Mouse (Mus musculus): ENCODE results near the gene Gm44502. TPM values are rescaled to one million over a fixed set of nuclear protein-coding genes. Genes with fewer than 3 reads are reported as not detected.

The Gm44502 gene
- total and polyA plus RNA-seq, 3 experiments = not detected

DNA sequence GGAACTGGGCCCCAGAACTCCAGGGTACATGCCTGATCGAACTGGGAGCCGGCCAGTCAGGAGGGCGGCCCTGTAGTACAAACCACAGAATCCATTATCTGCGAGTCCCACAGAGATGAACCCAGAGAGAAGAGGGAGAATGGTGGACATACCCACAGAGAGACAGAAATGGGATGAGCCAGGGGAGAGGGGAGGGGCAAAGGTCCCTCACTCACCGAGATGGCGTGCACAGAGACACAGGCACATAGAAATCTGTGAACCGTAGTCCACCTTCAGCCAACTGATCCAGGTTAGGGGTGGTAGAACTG lies 45.8 kb upstream of the Gm44502 start:
- Histone ChIP-seq H3K36me3 (ENCODE audit: control insufficient read depth in 1 of 2, insufficient read depth in 2 of 2, low read length in 2 of 2) (no peaks in the 10 kb centered on the region), H3K79me2 (ENCODE audit: control insufficient read depth, insufficient read depth, low read length, poor library complexity) (no peaks in the 10 kb centered on the region; the same call in 1 of the 2 replicates), H3K27me3 (ENCODE audit: control insufficient read depth in 1 of 2, insufficient read depth in 2 of 2, low read length in 2 of 2) (no peaks in the 10 kb centered on the region), H3K9ac (ENCODE audit: control insufficient read depth, low read depth, low read length, poor library complexity, severe bottlenecking) (peak overlapping the region; percentile 81), H3K4me3 (ENCODE audit: control insufficient read depth in 1 of 2, insufficient read depth in 1 of 2, low read depth in 2 of 2, low read length in 2 of 2) (peak overlapping the region; percentile 76), H3K9me3 (replicated peaks; ENCODE audit: insufficient read depth, low read length) (no peaks in the 10 kb centered on the region), H3K27ac (ENCODE audit: control insufficient read depth, low read depth, low read length) (no peak overlapping the region), H3K4me1 (ENCODE audit: control insufficient read depth in 1 of 2, insufficient read depth in 2 of 2, low read length in 2 of 2) (peaks cover 0 to 9% of the 10 kb centered on the region in 2 experiments; a peak in 2 of 4 replicates)
- no peak for TF ChIP-seq GATA1 (IDR thresholded peaks at IDR 0.05; ENCODE audit: low read depth, low read length)
- no peak for TF ChIP-seq MYB (IDR thresholded peaks at IDR 0.05; ENCODE audit: low read depth, low read length)
- no peak for TF ChIP-seq NRF1 (IDR thresholded peaks at IDR 0.05; ENCODE audit: insufficient read depth, low read depth, low read length, poor library complexity, severe bottlenecking)
- TF ChIP-seq ZNF384 (IDR thresholded peaks at IDR 0.05; ENCODE audit: low read depth, low read length) = no peak
- no peak for TF ChIP-seq EP300 (IDR thresholded peaks at IDR 0.05; ENCODE audit: low read depth in 1 of 2, low read length in 2 of 2)
- TF ChIP-seq MAZ (IDR thresholded peaks at IDR 0.05; ENCODE audit: low read depth, low read length) = no peak
- TF ChIP-seq CTCF (IDR thresholded peaks at IDR 0.05 in 2 of 3, conservative IDR thresholded peaks at IDR 0.05 in 1 of 3; ENCODE audit: control insufficient read depth in 1 of 3, insufficient read depth in 1 of 3, low read depth in 2 of 3, low read length in 3 of 3, poor library complexity in 1 of 3, severe bottlenecking in 1 of 3) = no peak
- no peak for TF ChIP-seq MAFK (IDR thresholded peaks at IDR 0.05; ENCODE audit: borderline replicate concordance, low read depth, low read length)
- no peak for TF ChIP-seq SIN3A (IDR thresholded peaks at IDR 0.05; ENCODE audit: low read length)
- DNase-seq (ENCODE audit: low read depth, low spot score) = peak; percentile 39

DNA sequence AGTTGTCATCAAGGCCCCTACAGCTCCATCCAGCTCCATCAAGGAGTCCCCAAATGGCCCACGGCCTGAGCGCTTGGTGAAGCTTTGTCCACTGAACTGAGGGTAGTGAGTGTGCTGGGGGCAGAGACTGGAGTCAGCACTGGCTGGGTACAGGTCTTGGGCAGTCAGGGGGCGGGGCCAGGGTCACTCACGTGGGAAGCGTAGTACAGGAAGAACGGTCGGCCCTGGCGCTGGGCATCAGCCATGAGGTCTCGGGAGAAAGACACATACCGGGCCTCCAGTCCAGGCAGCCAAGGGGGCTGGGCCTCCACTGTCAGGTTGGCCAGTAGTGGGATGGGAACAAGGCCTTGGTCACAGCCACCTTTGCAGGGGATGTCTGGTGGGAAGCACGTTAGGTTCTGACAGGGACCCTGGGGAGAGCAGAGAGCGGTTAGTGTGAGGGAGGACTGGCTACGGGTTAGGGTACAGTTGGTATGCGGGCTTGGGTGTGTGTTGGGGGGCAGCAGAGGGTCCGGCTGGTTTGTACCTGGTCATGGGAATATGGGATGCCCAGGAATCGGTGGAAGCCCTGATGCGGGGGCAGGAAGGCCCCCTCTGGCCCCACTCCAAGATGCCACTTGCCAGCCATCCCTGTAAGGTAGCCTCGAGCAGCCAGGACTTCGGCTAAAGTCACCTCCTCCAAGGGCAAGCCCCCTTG lies 45.2 kb upstream of the Gm44502 start:
- no peak for TF ChIP-seq TAL1 (IDR thresholded peaks at IDR 0.05; ENCODE audit: low read length)

DNA sequence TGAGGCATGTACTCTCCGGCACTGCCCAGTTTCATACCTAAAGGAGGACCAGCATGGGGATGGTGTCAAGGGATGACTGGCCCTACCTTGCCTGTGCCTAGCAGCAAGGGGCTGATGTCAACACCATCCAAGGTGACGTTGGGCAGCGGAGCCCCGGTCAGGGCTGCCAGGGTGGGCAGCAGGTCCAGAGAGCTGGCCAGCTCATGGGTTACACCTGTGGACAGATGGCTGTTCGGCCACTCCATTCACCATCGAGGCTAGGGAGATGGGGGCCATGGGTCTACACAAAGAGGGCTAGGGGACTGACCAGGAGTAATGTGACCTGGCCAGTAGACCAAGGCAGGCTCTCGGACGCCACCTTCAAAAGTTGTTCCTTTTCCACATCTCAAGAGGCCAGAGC lies 44.4 kb upstream of the Gm44502 start:
- DNase-seq (ENCODE audit: low read depth, low spot score) = no peak
- Histone ChIP-seq H3K27ac (ENCODE audit: control insufficient read depth, low read depth, low read length) (no peak overlapping the region), H3K9ac (ENCODE audit: control insufficient read depth, low read depth, low read length, poor library complexity, severe bottlenecking) (no peak overlapping the region), H3K4me1 (ENCODE audit: control insufficient read depth in 1 of 2, insufficient read depth in 2 of 2, low read length in 2 of 2) (peaks cover 0 to 9% of the 10 kb centered on the region in 2 experiments; a peak in 2 of 4 replicates), H3K27me3 (ENCODE audit: control insufficient read depth in 1 of 2, insufficient read depth in 2 of 2, low read length in 2 of 2) (no peaks in the 10 kb centered on the region), H3K4me3 (ENCODE audit: control insufficient read depth in 1 of 2, insufficient read depth in 1 of 2, low read depth in 2 of 2, low read length in 2 of 2) (no peak overlapping the region), H3K79me2 (ENCODE audit: control insufficient read depth, insufficient read depth, low read length, poor library complexity) (no peaks in the 10 kb centered on the region; the same call in 1 of the 2 replicates), H3K36me3 (ENCODE audit: control insufficient read depth in 1 of 2, insufficient read depth in 2 of 2, low read length in 2 of 2) (no peaks in the 10 kb centered on the region), H3K9me3 (replicated peaks; ENCODE audit: insufficient read depth, low read length) (no peaks in the 10 kb centered on the region)
- TF ChIP-seq CHD2 (IDR thresholded peaks at IDR 0.05; ENCODE audit: low read length) (no peak), NRF1 (IDR thresholded peaks at IDR 0.05; ENCODE audit: insufficient read depth, low read depth, low read length, poor library complexity, severe bottlenecking) (no peak), MAX (IDR thresholded peaks at IDR 0.05; ENCODE audit: low read length) (no peak), ELF1 (IDR thresholded peaks at IDR 0.05; ENCODE audit: low read depth, low read length) (no peak), E2F4 (IDR thresholded peaks at IDR 0.05; ENCODE audit: borderline replicate concordance, low read depth, low read length) (no peak), ZKSCAN1 (IDR thresholded peaks at IDR 0.05; ENCODE audit: low read depth, low read length) (no peak), MYC (IDR thresholded peaks at IDR 0.05; ENCODE audit: low read depth, low read length) (no peak), TCF12 (IDR thresholded peaks at IDR 0.05; ENCODE audit: low read depth, low read length) (no peak), CHD1 (IDR thresholded peaks at IDR 0.05; ENCODE audit: low read depth, low read length) (no peak), MXI1 (IDR thresholded peaks at IDR 0.05; ENCODE audit: low read depth, low read length) (no peak), EP300 (IDR thresholded peaks at IDR 0.05; ENCODE audit: low read depth in 1 of 2, low read length in 2 of 2) (no peak), RCOR1 (IDR thresholded peaks at IDR 0.05; ENCODE audit: low read depth, low read length) (no peak), RAD21 (IDR thresholded peaks at IDR 0.05; ENCODE audit: low read depth, low read length) (no peak), TAL1 (IDR thresholded peaks at IDR 0.05; ENCODE audit: low read length) (no peak)

More for the DNA sequence above, 45.2 kb upstream of the Gm44502 start:
- Histone ChIP-seq H3K27me3 (ENCODE audit: control insufficient read depth in 1 of 2, insufficient read depth in 2 of 2, low read length in 2 of 2) (no peaks in the 10 kb centered on the region), H3K79me2 (ENCODE audit: control insufficient read depth, insufficient read depth, low read length, poor library complexity) (no peaks in the 10 kb centered on the region; the same call in 1 of the 2 replicates), H3K27ac (ENCODE audit: control insufficient read depth, low read depth, low read length) (no peak overlapping the region), H3K9ac (ENCODE audit: control insufficient read depth, low read depth, low read length, poor library complexity, severe bottlenecking) (peak overlapping the region; percentile 81), H3K9me3 (replicated peaks; ENCODE audit: insufficient read depth, low read length) (no peaks in the 10 kb centered on the region), H3K36me3 (ENCODE audit: control insufficient read depth in 1 of 2, insufficient read depth in 2 of 2, low read length in 2 of 2) (no peaks in the 10 kb centered on the region), H3K4me1 (ENCODE audit: control insufficient read depth in 1 of 2, insufficient read depth in 2 of 2, low read length in 2 of 2) (peaks cover 0 to 9% of the 10 kb centered on the region in 2 experiments; a peak in 2 of 4 replicates), H3K4me3 (ENCODE audit: control insufficient read depth in 1 of 2, insufficient read depth in 1 of 2, low read depth in 2 of 2, low read length in 2 of 2) (peak overlapping the region; percentile 76)
- DNase-seq (ENCODE audit: low read depth, low spot score) = no peak
